Mouse (Mus musculus) erythroid progenitor cell, adult 5-6 weeks (primary cell): ENCODE measurements around the gene Akr1b3. TPM values are rescaled to one million over a fixed set of nuclear protein-coding genes. Genes with fewer than 3 reads are reported as not detected.

Experiments
- ATAC-seq: replicated peaks from 2 replicates; pipeline ENCODE4 v1.8.0; 2016; ENCODE audit warnings: moderate number of reproducible peaks, mild to moderate bottlenecking, moderate TSS enrichment, inconsistent platforms; ENCODE audit not compliant: poor library complexity, low FRiP score, severe bottlenecking
- total RNA-seq, 2 experiments: library from RNA; stranded (forward) in 1 of 2; stranded (reverse) in 1 of 2; fragments of 150-400 nt in 1 of 2; fragments of 186-747, 209-891 nt in 1 of 2; gene quantifications; 2 replicates each; pipeline versions ENCODE4 v1.2.3 to v1.2.4; 2015 to 2017; ENCODE audit warnings: low replicate concordance in 2 of 2

Akr1b3 gene
- total RNA-seq, 2 experiments from 2014 or later: 12.5 to 46.9 TPM

- no peak for ATAC-seq
Observed at GRCm38 (mm10) chr6:34274346-34274745, 42.9 kb downstream of the Akr1b3 start.

- ATAC-seq: no peak
Observed at GRCm38 (mm10) chr6:34273073-34273472, 44.2 kb downstream of the Akr1b3 start.

GRCm38 (mm10) chr6:34272462-34272861 is 44.8 kb downstream of the Akr1b3 start:
- ATAC-seq: no peak

- ATAC-seq: no peak
Observed at GRCm38 (mm10) chr6:34270717-34271116, 46.6 kb downstream of the Akr1b3 start.

GRCm38 (mm10) chr6:34258546-34258945 is 58.7 kb downstream of the Akr1b3 start:
- no peak for ATAC-seq

Other genes with a start within 250 kb of the Akr1b3 start
- gene Slc35b4, start 140.4 kb downstream of the Akr1b3 start, total RNA-seq (2015; ENCODE audit: low replicate concordance): 5.4 and 7.5 TPM in 2 replicates
- gene Slc35b4, start 140.4 kb downstream of the Akr1b3 start, total RNA-seq (2017; ENCODE audit: low replicate concordance): 5.5 and 7.7 TPM in 2 replicates
- gene Akr1b8, start 36.6 kb upstream of the Akr1b3 start, total RNA-seq (2015; ENCODE audit: low replicate concordance): not detected in 2 replicates
- not detected in 2 replicates for gene Akr1b8, start 36.6 kb upstream of the Akr1b3 start, total RNA-seq (2017; ENCODE audit: low replicate concordance)
- 11.9 and 16.8 TPM in 2 replicates for gene Akr1b10, start 66.7 kb upstream of the Akr1b3 start, total RNA-seq (2015; ENCODE audit: low replicate concordance)
- 5.4 and 5.5 TPM in 2 replicates for gene Akr1b10, start 66.7 kb upstream of the Akr1b3 start, total RNA-seq (2017; ENCODE audit: low replicate concordance)
- gene Akr1b7, start 94.9 kb upstream of the Akr1b3 start, total RNA-seq (2015; ENCODE audit: low replicate concordance): 1.1 TPM in 1 of 2 replicates, not detected in the other
- 0.77 TPM in 1 of 2 replicates, not detected in the other for gene Akr1b7, start 94.9 kb upstream of the Akr1b3 start, total RNA-seq (2017; ENCODE audit: low replicate concordance)
- 61.6 and 83.8 TPM in 2 replicates for gene Bpgm, start 158.7 kb upstream of the Akr1b3 start, total RNA-seq (2015; ENCODE audit: low replicate concordance)
- gene Bpgm, start 158.7 kb upstream of the Akr1b3 start, total RNA-seq (2017; ENCODE audit: low replicate concordance): 139 and 182 TPM in 2 replicates